Mouse (Mus musculus) embryo, embryonic 11.5 days (tissue): ENCODE data around the gene Zfp354c.

Experiments used
- DNase-seq: peaks from one replicate; pipeline ENCODE4 v3.0.0-alpha.2; 2012; ENCODE audit warnings: low read depth, low spot score

Gene Zfp354c

GRCm38 (mm10) chr11:50827010-50827953 lies at the start of gene Zfp354c:
Zfp354c (minus strand) TSS chr11:50827724.
- DNase-seq = peak; percentile 68

GRCm38 (mm10) chr11:50850989-50851601 lies 23.6 kb upstream of the Zfp354c start:
- DNase-seq = peak; percentile 4

GRCm38 (mm10) chr11:50850177-50850735 lies 22.7 kb upstream of the Zfp354c start, which contains the start of gene Grm6:
Grm6 (plus strand) TSS chr11:50850685.
- DNase-seq = no peak

- DNase-seq = no peak
Measured at GRCm38 (mm10) chr11:50849310-50849709, 21.8 kb upstream of the Zfp354c start.

GRCm38 (mm10) chr11:50848520-50849137 lies 21.1 kb upstream of the Zfp354c start:
- DNase-seq = no peak

GRCm38 (mm10) chr11:50847047-50847446 lies 19.5 kb upstream of the Zfp354c start:
- no peak for DNase-seq

- no peak for DNase-seq
Measured at GRCm38 (mm10) chr11:50845951-50846350, 18.4 kb upstream of the Zfp354c start.

- DNase-seq = peak; percentile 90
Measured at GRCm38 (mm10) chr11:50841023-50841735, 13.7 kb upstream of the Zfp354c start, which contains the start of gene Zfp879. Zfp879 (minus strand) TSS chr11:50841552.

GRCm38 (mm10) chr11:50835727-50836126 lies 8.2 kb upstream of the Zfp354c start:
- DNase-seq = no peak

GRCm38 (mm10) chr11:50826214-50826613 lies 1.3 kb downstream of the Zfp354c start:
- DNase-seq = no peak

- no peak for DNase-seq
Measured at GRCm38 (mm10) chr11:50814233-50814632, 13.3 kb downstream of the Zfp354c start.

GRCm38 (mm10) chr11:50798836-50799235 lies 28.7 kb downstream of the Zfp354c start:
- no peak for DNase-seq

- no peak for DNase-seq
Measured at GRCm38 (mm10) chr11:50797674-50798073, 29.9 kb downstream of the Zfp354c start.

GRCm38 (mm10) chr11:50771006-50771405 lies 56.5 kb downstream of the Zfp354c start:
- DNase-seq = no peak

- DNase-seq = peak; percentile 83
Measured at GRCm38 (mm10) chr11:50768995-50769749, 58.4 kb downstream of the Zfp354c start.

- peak; percentile 11 for DNase-seq
Measured at GRCm38 (mm10) chr11:50767039-50767438, 60.5 kb downstream of the Zfp354c start.

- DNase-seq = no peak
Measured at GRCm38 (mm10) chr11:50766461-50766860, 61.1 kb downstream of the Zfp354c start.
